Mouse (Mus musculus): ENCODE measurements at regions not wholly inside any gene's neighbourhood (a gene's known extent, or its start where the extent isn't known, plus 50 kb on each side); places are given as distances from the start of the nearest gene placed in this dataset.
"Not testable (repeated sequence)": the region's sequence is repeated elsewhere in the genome, so short reads cannot be mapped to it uniquely, and the experiment has no call there.

- no peak for DNase-seq (ENCODE audit: low spot score in 2 of 2)
Observed at GRCm38 (mm10) chr8:96174996-96175395, 286.6 kb upstream of the Got2 start.

DNA sequence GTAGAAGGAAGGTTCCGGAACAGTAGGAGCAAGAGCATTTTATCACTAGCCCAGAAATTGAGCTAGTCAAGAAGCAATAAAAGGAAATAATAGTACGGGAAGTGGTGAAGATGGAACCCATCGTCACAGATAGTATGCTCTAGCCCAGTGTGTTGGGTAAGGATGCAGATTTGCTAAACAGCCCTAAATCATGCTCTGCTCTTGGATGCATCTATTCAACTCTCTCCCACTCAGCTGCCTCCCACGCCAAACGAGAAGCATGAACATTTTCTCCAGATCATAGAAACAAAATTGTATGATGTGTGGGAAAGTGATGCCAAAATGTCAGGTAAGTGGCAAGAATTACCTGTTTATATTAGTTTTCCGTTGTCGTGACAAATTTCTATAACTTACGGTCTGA is 276.6 kb upstream of the Got2 start:
- DNase-seq (ENCODE audit: low spot score in 2 of 2) = no peak

DNA sequence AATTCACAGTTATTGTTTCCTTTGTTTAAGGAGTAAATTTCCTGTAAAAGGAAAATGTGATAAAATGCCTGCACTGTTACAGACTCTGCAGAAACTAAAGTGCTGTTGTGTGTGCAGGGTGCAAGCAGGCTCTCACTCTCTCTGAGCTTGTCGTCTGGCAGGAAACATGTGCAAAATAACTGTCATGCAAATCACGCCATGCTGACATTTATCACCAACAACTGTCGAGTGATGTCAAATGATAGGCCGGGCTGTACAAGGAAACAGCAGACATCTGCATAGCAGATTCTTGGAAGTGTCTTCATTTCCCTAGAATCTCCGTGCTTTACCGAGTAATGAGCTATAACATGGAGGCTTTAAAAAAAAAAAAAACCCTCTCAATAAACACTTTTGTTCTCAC is 271.6 kb upstream of the Got2 start:
- no peak for DNase-seq (ENCODE audit: low spot score in 2 of 2)

DNA sequence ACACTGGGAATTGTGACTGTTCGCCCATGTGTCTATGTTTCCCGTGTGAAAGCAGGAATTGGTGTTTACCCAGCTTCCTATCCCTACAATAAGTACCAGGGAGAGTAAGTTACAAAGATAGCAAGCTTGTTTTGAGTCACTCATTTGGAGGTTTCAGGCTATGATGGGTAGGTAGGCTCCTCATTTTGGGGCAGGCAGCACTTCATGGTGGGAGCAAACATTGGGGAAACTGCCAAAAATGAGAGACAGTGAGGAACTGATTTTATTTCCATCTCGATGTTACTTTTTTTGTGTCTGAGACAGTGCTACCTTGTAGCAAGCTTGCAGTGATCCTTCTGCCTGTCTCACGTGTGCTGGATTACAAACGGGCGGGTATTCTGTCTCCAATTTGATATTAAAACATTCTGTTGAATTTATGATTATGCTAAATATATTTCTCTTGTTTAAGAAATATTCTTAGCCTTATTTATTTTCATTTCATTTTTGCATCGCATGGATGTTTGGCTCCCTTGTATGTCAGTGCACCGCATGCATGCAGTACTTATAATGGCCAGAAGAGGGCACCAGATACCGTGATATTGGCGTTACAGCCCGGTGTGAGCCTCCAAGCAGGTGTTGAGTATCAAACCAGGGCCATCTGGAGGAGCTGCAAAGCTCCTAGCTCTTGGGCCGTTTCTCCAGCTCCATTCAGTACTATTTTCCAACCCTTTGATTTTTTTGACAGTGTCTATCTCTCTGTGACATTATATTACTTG is 264.3 kb upstream of the Got2 start:
- DNase-seq (ENCODE audit: low spot score in 2 of 2) = peak; percentile 15 to 48

DNA sequence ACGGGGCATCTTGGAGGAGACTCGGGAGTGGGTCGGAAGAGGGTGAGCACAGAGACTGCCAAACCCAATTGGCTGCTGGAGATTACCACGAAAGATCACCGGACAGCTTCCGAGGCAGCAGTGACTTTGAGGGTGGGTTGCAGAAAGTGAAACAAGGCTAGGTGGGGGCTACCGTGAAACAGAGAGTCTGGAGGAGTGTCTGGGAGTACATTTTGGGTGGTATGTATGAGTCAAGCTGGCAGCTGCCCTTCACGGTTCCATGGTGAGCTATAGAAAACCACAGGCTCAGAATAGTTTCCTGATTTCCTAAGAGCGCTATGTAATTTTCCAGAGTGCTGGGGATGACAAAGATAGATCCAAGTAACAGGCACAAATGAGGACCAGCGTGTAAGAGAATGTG is 263.7 kb upstream of the Got2 start:
- DNase-seq (ENCODE audit: low spot score in 2 of 2) = peak; percentile 33 to 51

DNA sequence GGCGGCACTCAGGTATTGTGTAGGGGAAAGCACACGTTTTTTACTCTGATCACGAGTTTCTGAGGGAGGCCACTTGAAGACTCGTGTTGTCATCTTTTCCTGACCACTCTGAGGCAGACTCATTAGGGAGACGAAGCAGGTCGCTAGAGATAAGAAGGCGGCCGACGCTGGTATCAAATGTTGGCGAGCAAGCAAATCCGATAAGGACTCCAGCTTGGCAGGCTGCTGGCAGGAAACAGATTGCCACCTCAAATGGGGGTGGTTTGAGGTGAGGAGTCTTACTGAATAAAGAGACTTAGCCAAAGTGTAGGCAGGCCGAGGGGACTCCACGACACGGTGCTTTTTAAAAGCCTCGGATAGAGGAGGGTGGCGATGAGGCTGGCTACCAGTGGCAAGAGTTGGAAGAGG is 262.7 kb upstream of the Got2 start:
- peak; percentile 30 to 36 for DNase-seq (ENCODE audit: low spot score in 2 of 2)

DNA sequence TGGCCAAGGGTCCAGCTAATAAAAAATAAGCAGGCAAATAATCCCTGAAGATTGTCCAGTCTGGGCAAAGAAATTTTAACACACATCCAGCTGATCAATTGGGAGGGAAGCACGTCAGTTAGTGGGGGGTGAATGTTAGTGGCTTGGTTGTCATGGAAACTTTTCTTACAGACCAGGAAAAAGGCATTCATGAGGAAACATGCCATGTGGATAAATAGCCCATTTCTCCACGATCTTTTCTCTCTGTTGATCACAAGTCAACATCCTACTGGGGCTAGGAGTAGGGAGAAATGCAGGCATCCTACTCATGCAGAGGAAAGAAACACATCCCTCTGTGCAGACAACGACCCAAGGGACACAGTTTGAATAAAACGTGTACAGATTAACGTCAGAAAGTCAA is 243.8 kb upstream of the Got2 start:
- DNase-seq (ENCODE audit: low spot score in 2 of 2) = no peak

DNA sequence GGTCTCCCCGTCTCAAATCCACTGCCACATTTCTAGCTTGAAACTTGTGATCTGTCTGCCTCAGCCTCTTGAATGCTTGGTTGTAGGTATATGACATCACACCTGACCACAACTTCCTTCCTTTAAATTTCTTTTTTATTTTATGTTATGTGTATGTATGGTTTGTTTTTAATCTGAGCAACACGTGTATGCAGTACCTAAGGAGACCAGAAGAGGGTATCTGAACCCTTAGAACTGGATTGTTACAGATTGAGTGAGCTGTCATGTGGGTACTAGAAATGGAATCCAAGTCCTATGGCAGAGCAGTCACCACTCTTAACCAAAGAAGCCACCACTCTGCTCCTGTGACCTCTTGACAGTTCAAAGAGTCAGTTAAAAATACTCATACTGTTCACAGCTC is 240.0 kb upstream of the Got2 start:
- DNase-seq (ENCODE audit: low spot score in 2 of 2) = no peak

DNA sequence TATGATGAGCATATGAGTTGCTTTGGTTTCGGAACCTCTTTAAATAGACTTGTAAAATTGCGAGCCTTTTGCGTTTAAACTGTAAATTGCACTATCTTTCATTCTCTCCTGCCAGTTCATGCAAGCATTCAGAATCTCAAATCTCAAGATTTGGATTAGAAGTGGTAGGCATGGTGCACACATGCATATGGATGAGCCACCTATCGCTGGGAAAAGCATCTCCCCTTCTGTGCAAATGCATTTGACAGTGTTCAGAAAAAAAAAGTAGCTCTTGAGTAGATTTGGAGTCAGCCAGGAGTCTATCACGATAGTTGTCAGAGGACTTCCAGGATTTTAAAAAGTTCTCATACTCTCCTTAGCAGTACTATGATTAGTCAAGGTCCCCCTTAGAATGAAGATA is 212.5 kb upstream of the Got2 start:
- DNase-seq (ENCODE audit: low spot score in 2 of 2) = no peak

GRCm38 (mm10) chr8:96092931-96093330 is 204.6 kb upstream of the Got2 start:
- DNase-seq (ENCODE audit: low spot score in 2 of 2) = no peak

GRCm38 (mm10) chr8:96090231-96090630 is 201.9 kb upstream of the Got2 start:
- DNase-seq (ENCODE audit: low spot score in 2 of 2) = no peak

GRCm38 (mm10) chr8:96068306-96068705 is 180.0 kb upstream of the Got2 start:
- DNase-seq (ENCODE audit: low spot score in 2 of 2) = no peak

DNA sequence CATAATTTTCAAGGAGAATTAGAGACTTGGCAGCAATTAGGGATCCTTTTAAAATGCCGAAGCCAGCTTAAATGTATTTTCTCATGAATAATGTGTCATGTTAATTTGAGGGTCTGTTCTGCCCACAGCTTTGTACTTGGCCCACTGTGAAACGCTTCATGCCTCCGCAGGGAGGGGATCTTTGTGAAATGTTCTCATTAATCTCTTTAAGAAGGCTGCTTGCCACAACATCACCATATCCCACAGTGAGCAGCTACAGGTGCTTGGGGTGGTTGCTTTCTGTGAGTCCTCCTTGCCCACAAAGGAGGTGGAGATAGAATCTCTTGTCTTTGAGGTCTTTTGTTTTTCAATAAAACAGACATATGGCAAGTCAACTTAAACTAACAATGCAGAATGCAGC is 159.3 kb upstream of the Got2 start:
- DNase-seq (ENCODE audit: low spot score in 2 of 2) = no peak

GRCm38 (mm10) chr8:96042335-96042734 is 154.0 kb upstream of the Got2 start:
- DNase-seq (ENCODE audit: low spot score in 2 of 2) = no peak

DNA sequence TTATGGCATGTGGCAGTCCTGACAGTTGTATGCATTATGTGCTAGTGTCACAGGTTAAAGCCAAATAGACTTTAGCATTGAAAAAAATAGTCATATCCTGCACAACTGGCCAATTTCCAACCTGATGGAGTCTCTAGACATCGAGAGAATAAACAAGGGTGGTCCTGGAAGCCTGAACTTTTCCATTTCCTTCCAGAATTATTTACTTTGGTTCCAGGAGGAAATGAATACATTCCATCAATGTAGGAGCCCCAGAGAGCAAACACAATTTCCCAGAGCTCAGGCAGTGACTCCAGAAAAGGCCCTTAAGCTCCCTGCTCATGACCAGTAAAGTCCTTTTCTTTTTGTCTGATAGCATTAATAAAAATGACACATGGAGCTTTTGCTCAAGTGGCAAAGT is 151.9 kb upstream of the Got2 start:
- DNase-seq (ENCODE audit: low spot score in 2 of 2) = no peak

DNA sequence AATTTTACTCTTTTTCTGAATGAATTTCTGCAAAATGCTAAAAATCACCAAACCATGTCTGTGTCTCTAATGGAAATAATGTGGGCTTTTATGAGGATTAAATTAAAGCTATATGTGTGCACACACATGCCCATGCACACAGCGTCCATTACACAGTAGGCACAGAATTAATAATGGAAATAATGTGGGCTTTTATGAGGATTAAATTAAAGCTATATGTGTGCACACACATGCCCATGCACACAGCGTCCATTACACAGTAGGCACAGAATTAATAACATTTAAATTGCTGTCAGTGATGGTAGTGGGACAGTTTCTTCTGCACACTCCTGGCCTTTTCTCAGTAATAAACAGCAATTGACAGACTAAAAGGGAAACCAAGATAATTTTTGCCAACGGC is 130.4 kb upstream of the Got2 start:
- not testable (repeated sequence) for DNase-seq (ENCODE audit: low spot score in 2 of 2)

GRCm38 (mm10) chr8:96012002-96012401 is 123.7 kb upstream of the Got2 start:
- DNase-seq (ENCODE audit: low spot score in 2 of 2) = no peak

GRCm38 (mm10) chr8:95991826-95992463 is 103.6 kb upstream of the Got2 start:
- no peak for DNase-seq (ENCODE audit: low spot score in 2 of 2)

GRCm38 (mm10) chr8:95988616-95989380 is 100.5 kb upstream of the Got2 start:
- DNase-seq (ENCODE audit: low spot score in 2 of 2) = no peak

DNA sequence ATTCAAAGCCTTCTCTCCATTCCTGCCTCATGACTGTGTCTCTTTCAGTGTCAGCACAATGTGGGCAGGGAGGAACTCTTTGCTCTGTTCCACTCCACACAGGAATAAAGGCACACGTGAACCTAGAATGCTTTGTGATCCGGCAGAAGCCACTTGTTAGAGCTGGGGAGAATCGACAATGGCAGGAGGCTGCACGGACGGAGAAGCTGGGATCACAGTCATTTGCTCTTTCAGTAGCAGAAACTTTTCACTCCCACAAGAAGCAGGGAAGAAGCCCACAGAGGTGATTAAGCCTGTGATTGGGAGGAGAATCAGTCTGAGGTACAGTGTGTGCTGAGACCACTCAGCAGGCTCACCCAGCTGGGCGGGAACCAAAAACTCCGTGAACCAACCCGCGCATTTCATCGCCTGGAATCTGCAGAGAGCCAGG is 98.7 kb upstream of the Got2 start:
- no peak for DNase-seq (ENCODE audit: low spot score in 2 of 2)

DNA sequence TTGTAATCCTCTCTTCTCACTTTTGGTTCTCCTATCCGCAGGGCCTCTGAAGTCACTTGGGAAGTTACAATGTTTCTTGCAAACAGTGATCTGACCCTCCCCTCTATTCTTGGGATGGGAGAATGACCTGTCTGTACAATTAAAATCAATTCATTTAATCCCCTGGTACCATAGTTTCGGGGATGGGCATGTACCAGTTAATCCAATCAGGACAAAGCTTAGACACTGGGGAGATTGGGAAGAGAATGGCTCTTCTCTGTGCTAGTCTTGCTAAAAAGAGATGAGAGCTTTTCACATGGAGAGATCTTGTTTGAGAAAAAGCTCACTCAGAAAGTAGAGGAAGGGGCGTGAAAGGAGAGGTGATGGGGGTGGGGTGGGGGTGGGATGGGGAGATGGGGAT is 98.1 kb upstream of the Got2 start:
- DNase-seq (ENCODE audit: low spot score in 2 of 2) = no peak

DNA sequence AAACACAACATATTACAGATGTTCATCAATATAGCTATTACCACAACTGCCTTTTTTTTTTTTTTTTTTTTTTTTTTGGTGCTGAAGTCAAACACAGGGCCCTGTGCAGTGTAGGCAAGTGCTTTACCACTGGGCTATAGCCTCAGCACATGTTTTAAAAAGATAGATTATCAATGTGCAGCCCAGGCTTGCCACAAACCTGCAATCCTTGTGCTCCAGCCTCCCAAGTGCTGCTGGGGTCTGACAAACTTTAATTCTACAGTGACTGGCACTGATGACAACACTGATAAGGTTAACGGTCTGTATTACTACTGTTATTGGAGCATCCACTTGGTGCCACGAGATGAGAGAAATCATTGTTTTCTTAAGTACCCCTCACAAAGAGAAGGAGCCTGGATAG is 95.3 kb upstream of the Got2 start:
- no peak for DNase-seq (ENCODE audit: low spot score in 2 of 2)

GRCm38 (mm10) chr8:95980405-95980804 is 92.1 kb upstream of the Got2 start:
- DNase-seq (ENCODE audit: low spot score in 2 of 2) = no peak
